Mouse (Mus musculus): ENCODE measurements around the gene Bak1. TPM values are rescaled to one million over a fixed set of nuclear protein-coding genes. Genes with fewer than 3 reads are reported as not detected.

The Bak1 gene
- total and polyA plus RNA-seq, 3 experiments, result 75.4 to 150 TPM; not detected in 1

GRCm38 (mm10) chr17:27027460-27028283 lies 1.1 kb downstream of the Bak1 start:
- Histone ChIP-seq H3K27me3 (ENCODE audit: control insufficient read depth in 1 of 2, insufficient read depth in 2 of 2, low read length in 2 of 2) (no peaks in the 10 kb centered on the region), H3K4me3 (ENCODE audit: control insufficient read depth in 1 of 2, insufficient read depth in 1 of 2, low read depth in 2 of 2, low read length in 2 of 2) (peak overlapping the region; percentile 81 to 92), H3K9me3 (replicated peaks; ENCODE audit: insufficient read depth, low read length) (no peaks in the 10 kb centered on the region), H3K9ac (ENCODE audit: control insufficient read depth, low read depth, low read length, poor library complexity, severe bottlenecking) (peak overlapping the region; percentile 90), H3K27ac (ENCODE audit: control insufficient read depth, low read depth, low read length) (peak overlapping the region; percentile 59), H3K36me3 (ENCODE audit: control insufficient read depth in 1 of 2, insufficient read depth in 2 of 2, low read length in 2 of 2) (peaks cover 2 to 17% of the 10 kb centered on the region in 2 experiments; a peak in 3 of 4 replicates), H3K4me1 (ENCODE audit: control insufficient read depth in 1 of 2, insufficient read depth in 2 of 2, low read length in 2 of 2) (peaks cover 7 to 21% of the 10 kb centered on the region in 2 experiments), H3K79me2 (ENCODE audit: control insufficient read depth, insufficient read depth, low read length, poor library complexity) (peaks cover 20% of the 10 kb centered on the region)
- TF ChIP-seq CTCF (IDR thresholded peaks at IDR 0.05 in 2 of 3, conservative IDR thresholded peaks at IDR 0.05 in 1 of 3; ENCODE audit: control insufficient read depth in 1 of 3, insufficient read depth in 1 of 3, low read depth in 2 of 3, low read length in 3 of 3, poor library complexity in 1 of 3, severe bottlenecking in 1 of 3) (no peak), HCFC1 (IDR thresholded peaks at IDR 0.05; ENCODE audit: low read depth, low read length) (peak; percentile 7; the same call in 1 of the 2 replicates), TBP (IDR thresholded peaks at IDR 0.05; ENCODE audit: low read depth, low read length) (peak; percentile 53; the same call in 1 of the 2 replicates), MXI1 (IDR thresholded peaks at IDR 0.05; ENCODE audit: low read depth, low read length) (0 out of 2 replicates have a peak, but pooled peaks have one; percentile 5), POLR2A (IDR thresholded peaks at IDR 0.05; ENCODE audit: control insufficient read depth in 1 of 2, insufficient read depth in 1 of 2, low read depth in 1 of 2, low read length in 2 of 2, poor library complexity in 1 of 2) (peak in 1 of 2 experiments; percentile 44; a peak in 2 of 4 replicates), MEF2A (IDR thresholded peaks at IDR 0.05; ENCODE audit: extremely low read depth, insufficient replicate concordance, low read depth, low read length, poor library complexity, severe bottlenecking) (no peak), MYB (IDR thresholded peaks at IDR 0.05; ENCODE audit: low read depth, low read length) (no peak), NELFE (IDR thresholded peaks at IDR 0.05; ENCODE audit: low read depth, low read length) (0 out of 2 replicates have a peak, but pooled peaks have one; percentile 30), ETS1 (IDR thresholded peaks at IDR 0.05; ENCODE audit: low read depth, low read length) (peak; percentile 67), GABPA (IDR thresholded peaks at IDR 0.05; ENCODE audit: low read depth, low read length) (no peak), ELF1 (IDR thresholded peaks at IDR 0.05; ENCODE audit: low read depth, low read length) (peak; percentile 48), UBTF (IDR thresholded peaks at IDR 0.05; ENCODE audit: borderline replicate concordance, insufficient read depth, low read depth, low read length) (no peak), MAFK (IDR thresholded peaks at IDR 0.05; ENCODE audit: borderline replicate concordance, low read depth, low read length) (no peak)
- peak; percentile 79 for DNase-seq (ENCODE audit: low read depth, low spot score)

GRCm38 (mm10) chr17:27025951-27026350 lies 2.9 kb downstream of the Bak1 start:
- Histone ChIP-seq H3K79me2 (ENCODE audit: control insufficient read depth, insufficient read depth, low read length, poor library complexity) (peaks cover 20% of the 10 kb centered on the region), H3K36me3 (ENCODE audit: control insufficient read depth in 1 of 2, insufficient read depth in 2 of 2, low read length in 2 of 2) (peaks cover 2 to 17% of the 10 kb centered on the region in 2 experiments; a peak in 3 of 4 replicates), H3K9me3 (replicated peaks; ENCODE audit: insufficient read depth, low read length) (no peaks in the 10 kb centered on the region), H3K4me3 (ENCODE audit: control insufficient read depth in 1 of 2, insufficient read depth in 1 of 2, low read depth in 2 of 2, low read length in 2 of 2) (no peak overlapping the region), H3K27ac (ENCODE audit: control insufficient read depth, low read depth, low read length) (0 out of 2 replicates have a peak overlapping the region, but pooled peaks have one; percentile 8), H3K4me1 (ENCODE audit: control insufficient read depth in 1 of 2, insufficient read depth in 2 of 2, low read length in 2 of 2) (peaks cover 7 to 21% of the 10 kb centered on the region in 2 experiments), H3K27me3 (ENCODE audit: control insufficient read depth in 1 of 2, insufficient read depth in 2 of 2, low read length in 2 of 2) (no peaks in the 10 kb centered on the region), H3K9ac (ENCODE audit: control insufficient read depth, low read depth, low read length, poor library complexity, severe bottlenecking) (no peak overlapping the region)
- DNase-seq (ENCODE audit: low read depth, low spot score), result peak; percentile 44
- TF ChIP-seq BHLHE40 (IDR thresholded peaks at IDR 0.05; ENCODE audit: borderline replicate concordance, low read depth, low read length) (no peak), JUND (IDR thresholded peaks at IDR 0.05; ENCODE audit: low read depth, low read length) (no peak)

Measured in MEL (cell line).